In genomic region chr14:23885539-23885938, GRCm38 (mm10) we compare ENCODE assay signal across 9 mouse cellular contexts.
DNase-seq lines count a peak whose midpoint lies in the region; ATAC-seq lines count a peak whose summit lies in the region.
"Had no signal": no experiment of that assay in that cellular context is flagged by ENCODE, and none has a peak within 500 bp of the region (broad histone marks: within the 10 kb centered on the region; RNA-seq: fewer than 3 reads in every experiment).

No protein-coding gene starts in this region.

- H3K4me2 ChIP-seq in embryonic facial prominence, embryonic 15.5 days (replicated peaks) = no peak overlapping the region
- no peak overlapping the region for H3K4me2 ChIP-seq in liver, embryonic 11.5 days
- H3K4me2 ChIP-seq: liver, embryonic 15.5 days had no signal

- H3K9ac ChIP-seq in embryonic facial prominence, embryonic 15.5 days = no peak overlapping the region
- H3K9ac ChIP-seq in liver, embryonic 11.5 days (ENCODE audit: low read depth, low read length) = no peak overlapping the region
- H3K9ac ChIP-seq: liver, embryonic 15.5 days had no signal

- H3K36me3 ChIP-seq in embryonic facial prominence, embryonic 15.5 days = no peaks in the 10 kb centered on the region
- no peaks in the 10 kb centered on the region for H3K36me3 ChIP-seq in liver, embryonic 11.5 days (ENCODE audit: control insufficient read depth, insufficient read depth, low read length)
- H3K36me3 ChIP-seq: liver, embryonic 15.5 days had no signal

- H3K4me1 ChIP-seq in embryonic facial prominence, embryonic 15.5 days = peaks cover 6% of the 10 kb centered on the region
- H3K4me1 ChIP-seq in liver, embryonic 11.5 days (replicated peaks; ENCODE audit: control insufficient read depth, insufficient read depth, low read length) = no peaks in the 10 kb centered on the region
- H3K4me1 ChIP-seq: liver, embryonic 15.5 days had no signal

- no peak overlapping the region for H3K4me3 ChIP-seq in embryonic facial prominence, embryonic 15.5 days (replicated peaks)
- no peak overlapping the region for H3K4me3 ChIP-seq in liver, embryonic 11.5 days (ENCODE audit: low read depth, low read length)
- H3K4me3 ChIP-seq: liver, embryonic 15.5 days had no signal

- peak; percentile 20 for DNase-seq in kidney, postnatal 10 days
- DNase-seq in kidney, adult 9 months = no peak
- DNase-seq in heart, postnatal 36 days = peak; percentile 32 to 42
- peak; percentile 23 for DNase-seq in lung, postnatal 36 days
- DNase-seq in c-Kit-positive CD71-positive TER-119-positive erythroid progenitor cells, embryonic 14.5 days (ENCODE audit: low spot score) = no peak
- DNase-seq in liver, embryonic 11.5 days (ENCODE audit: low spot score) = no peak

- 43% methylated on average over 6 of the region's 6 CpGs for WGBS in embryonic facial prominence, embryonic 15.5 days
- WGBS in liver, embryonic 11.5 days = 42% methylated on average over 6 of the region's 6 CpGs

- ATAC-seq in embryonic facial prominence, embryonic 15.5 days (ENCODE audit: insufficient number of reproducible peaks, low FRiP score, low TSS enrichment, low read depth) = peak; percentile 39; the same call in 1 of the 2 replicates
- ATAC-seq in granulocyte monocyte progenitor cell, adult 5-6 weeks (replicated peaks; ENCODE audit: poor library complexity, severe bottlenecking) = no peak
- no peak for ATAC-seq in liver, embryonic 11.5 days (replicated peaks; ENCODE audit: low FRiP score)

- no peak overlapping the region for H3K27ac ChIP-seq in embryonic facial prominence, embryonic 15.5 days (replicated peaks)
- no peak overlapping the region for H3K27ac ChIP-seq in liver, embryonic 11.5 days (ENCODE audit: low read depth, low read length)
- H3K27ac ChIP-seq: liver, embryonic 15.5 days had no signal

- no peaks in the 10 kb centered on the region for H3K9me3 ChIP-seq in embryonic facial prominence, embryonic 15.5 days (replicated peaks)
- H3K9me3 ChIP-seq in liver, embryonic 11.5 days (ENCODE audit: control insufficient read depth, low read length) = no peaks in the 10 kb centered on the region
- H3K9me3 ChIP-seq: liver, embryonic 15.5 days had no signal

- no peaks in the 10 kb centered on the region for H3K27me3 ChIP-seq in embryonic facial prominence, embryonic 15.5 days
- H3K27me3 ChIP-seq in liver, embryonic 11.5 days (replicated peaks; ENCODE audit: control insufficient read depth, insufficient read depth, low read length) = no peaks in the 10 kb centered on the region
- H3K27me3 ChIP-seq: liver, embryonic 15.5 days had no signal

- intact Hi-C loops in heart, postnatal 36 days (cut with DNase I) = no loop called here

Comparison
In these comparisons a context has a peak if more than half of its experiments do, and no peak if none do; other contexts are left out.
1. DNase-seq: peak in kidney, postnatal 10 days (single experiment), heart, postnatal 36 days (2 of 2) and lung, postnatal 36 days (single experiment); none in kidney, adult 9 months (single experiment), c-Kit-positive CD71-positive TER-119-positive erythroid progenitor cells, embryonic 14.5 days (single experiment) and liver, embryonic 11.5 days (single experiment).